Comparison of ENCODE assay signal across 15 mouse cellular contexts in the genomic region with DNA sequence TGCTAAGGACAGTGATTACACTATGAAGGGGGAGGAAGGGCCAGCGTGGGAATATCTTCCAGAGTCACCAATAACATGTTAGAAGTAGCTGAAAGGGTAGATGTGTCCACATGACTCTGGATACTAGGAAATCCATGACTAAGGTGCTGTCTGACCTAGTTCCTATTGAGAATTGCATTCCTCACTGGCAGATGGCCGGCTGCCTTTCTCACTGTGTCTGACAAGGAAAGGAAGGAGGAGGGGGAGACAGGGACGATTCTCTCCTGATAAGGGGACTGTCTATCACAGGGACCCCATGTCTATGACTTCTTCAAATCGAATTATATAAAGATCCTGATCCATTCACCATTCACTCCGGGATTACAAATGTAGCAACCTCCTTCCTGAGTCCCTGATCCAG.
"Had no signal": no experiment of that assay in that cellular context is flagged by ENCODE, and none has a peak within 500 bp of the region (broad histone marks: within the 10 kb centered on the region; RNA-seq: fewer than 3 reads in every experiment).

No protein-coding gene starts in this region.

- DNase-seq: gastrocnemius, adult 2 months; gastrocnemius, postnatal 10 days; gastrocnemius, postnatal 25 days; heart, adult 11 months; heart, adult 2 months; heart, postnatal 14 days; heart, postnatal 36 days; kidney, adult 11 months; kidney, adult 2 months; kidney, adult 9 months; kidney, postnatal 14 days; kidney, postnatal 36 days; layer of hippocampus, adult 9-11 months; layer of hippocampus, postnatal 36 days; left cerebral cortex, postnatal 4 days had no signal
